Mouse (Mus musculus) R1 (cell line): ENCODE measurements around the gene Bri3.
A peak's percentile ranks its signal among the peaks of the same experiment; 100 is the strongest.

Source experiments
- DNase-seq: peaks from one replicate; pipeline ENCODE4 v3.0.0-alpha.2; 2018; ENCODE audit warnings: low read depth, low spot score

The Bri3 gene

DNA sequence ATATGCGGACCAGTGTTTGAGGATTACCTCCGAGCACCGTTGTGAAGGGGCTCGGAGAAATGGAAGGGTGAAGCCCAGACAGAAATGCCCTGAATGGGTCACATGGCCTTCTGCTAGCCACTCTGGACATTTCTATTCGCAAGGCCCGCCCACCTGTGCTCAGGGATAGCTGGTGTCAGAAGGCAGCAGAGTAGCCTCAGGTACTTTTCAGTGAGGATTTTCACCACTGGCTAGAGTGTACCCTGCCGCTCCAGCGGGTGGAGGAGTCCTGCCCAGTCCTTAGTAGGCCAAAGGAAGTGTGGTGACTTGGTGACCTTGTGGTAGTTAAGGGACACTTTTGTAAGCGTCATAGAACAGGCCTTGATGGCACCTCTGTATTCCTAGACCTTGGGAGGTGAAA, 17.1 kb downstream of the Bri3 start:
- no peak for DNase-seq

DNA sequence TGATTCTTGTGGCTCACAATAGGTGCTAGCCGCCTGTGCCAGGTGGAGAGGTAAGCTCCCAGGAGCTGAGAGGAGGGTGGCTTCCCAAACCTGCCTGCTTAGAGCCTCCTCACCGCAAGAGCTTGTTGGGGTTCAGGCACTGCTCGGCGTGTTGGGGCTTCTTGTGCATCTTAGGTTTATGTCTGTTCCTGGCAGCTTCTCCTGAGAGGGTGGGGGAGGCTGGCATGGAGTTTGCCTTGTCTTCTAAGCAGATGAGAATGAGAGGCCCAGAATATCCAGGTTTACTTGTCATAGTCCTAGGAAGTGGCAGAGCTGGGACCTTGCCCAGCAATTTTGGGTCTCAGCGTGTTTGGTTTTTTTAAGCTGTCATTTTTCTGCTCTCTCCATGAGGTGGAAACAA, 17.6 kb downstream of the Bri3 start:
- DNase-seq, result no peak

DNA sequence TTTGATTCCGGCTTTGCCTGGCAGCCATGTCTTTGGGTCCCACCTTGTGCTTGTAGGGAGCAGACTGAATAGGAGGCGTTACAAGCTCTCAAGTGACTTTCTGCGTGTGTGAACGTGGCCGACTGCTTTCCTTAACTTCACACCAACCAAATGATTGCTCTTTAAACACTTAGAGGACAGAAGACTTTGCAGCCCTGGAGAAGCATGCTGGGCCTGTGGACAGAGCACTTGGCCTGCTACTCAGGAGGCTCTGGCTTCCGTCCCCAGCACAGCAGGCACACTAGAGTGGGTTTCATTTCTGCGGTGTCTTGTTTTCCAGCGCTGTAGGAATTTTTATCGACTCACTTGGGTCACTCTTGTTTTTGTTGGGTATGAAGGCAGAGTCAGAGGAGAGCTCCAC, 18.8 kb downstream of the Bri3 start:
- DNase-seq, result no peak

DNA sequence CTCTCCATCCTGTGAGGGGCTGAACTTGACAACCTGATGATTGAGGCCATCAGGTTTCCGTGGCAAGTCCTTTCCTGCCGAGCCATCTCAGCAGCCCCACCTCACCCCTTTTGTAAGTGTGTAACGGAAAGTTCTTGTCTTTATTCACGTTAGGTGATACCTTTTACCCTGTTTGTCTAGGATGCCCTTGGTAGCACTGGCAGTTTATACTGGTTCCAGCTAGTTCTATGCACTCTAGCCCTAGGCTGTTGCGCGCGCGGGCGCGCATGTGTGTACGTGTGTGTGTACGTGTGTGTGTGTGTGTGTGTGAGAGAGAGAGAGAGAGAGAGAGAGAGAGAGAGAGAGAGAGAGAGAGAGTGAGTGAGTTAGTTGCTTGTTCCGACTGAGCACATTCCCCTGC, 19.3 kb downstream of the Bri3 start:
- peak; percentile 49 for DNase-seq

DNA sequence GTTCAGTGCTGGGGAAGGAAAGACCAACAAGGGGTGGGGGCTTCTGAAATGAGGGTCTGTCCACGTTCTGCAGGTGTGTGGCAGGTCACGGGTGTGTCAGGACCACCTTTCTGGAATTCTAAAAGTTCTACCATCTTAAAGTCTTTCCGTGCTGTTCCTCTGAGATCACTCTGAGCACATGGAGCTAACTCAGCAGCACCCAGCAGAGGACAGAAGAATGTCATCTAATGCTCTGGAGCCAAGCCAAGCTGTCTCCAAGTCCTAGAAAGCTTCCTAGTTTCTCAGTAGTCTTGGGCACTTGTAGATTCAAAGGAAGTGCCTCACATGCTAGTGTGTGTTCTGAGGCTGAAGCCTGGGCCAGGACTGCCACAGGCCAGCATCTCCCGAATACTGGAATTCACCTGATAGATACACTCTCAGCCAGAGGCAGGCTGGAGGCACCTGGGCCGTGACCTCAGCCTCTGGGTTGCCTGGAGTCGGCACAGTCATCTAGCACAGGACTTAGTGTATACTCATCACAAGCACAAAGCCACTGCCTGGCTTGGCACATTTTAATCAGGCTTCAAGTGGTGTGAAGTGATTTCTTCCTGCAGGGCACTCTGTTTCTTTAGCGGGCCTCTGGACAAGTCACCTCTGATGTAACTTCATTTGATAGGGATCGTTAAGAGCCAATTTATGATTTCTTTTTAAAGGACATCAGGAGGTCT, 23.5 kb downstream of the Bri3 start:
- DNase-seq, result peak; percentile 66

DNA sequence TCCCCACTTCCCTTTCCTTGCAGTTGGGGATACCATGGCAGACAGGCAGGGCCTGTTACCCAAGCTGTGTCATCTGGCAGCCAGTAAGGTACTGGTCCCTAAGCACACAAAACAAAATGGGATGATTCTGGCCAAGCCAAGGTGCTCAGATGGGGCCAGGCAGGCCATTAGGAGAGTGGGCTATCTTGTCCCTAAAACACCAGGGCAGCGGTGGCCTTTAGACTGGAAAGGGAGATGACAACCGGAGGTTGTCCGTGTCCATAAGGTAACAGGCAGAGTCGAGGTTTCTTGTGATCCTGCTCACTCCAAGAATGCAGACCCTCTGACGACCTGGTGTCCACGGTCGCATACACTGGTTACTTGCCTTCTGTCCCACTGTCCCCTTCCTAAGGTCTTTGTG, 25.7 kb downstream of the Bri3 start:
- DNase-seq, result no peak

DNA sequence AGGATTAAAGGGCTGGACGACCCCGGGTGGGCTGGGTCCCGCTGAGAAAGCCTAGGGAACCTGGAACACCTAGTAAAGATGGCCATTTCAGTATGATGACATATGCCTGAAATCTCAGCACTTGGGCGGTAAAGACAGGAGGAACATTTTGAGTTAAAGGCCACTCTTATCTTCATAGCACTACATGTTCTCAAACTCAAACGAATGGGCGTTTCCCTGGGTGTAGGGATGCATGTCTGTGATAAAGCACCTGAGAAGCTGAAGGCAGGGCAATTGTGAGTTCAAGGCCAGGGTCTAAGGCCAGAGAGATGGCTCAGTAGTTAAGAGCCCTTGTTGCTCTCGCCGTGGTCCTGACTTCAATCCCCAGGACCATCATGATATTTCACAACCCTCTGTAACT, 26.2 kb downstream of the Bri3 start:
- DNase-seq, result peak; percentile 32

DNA sequence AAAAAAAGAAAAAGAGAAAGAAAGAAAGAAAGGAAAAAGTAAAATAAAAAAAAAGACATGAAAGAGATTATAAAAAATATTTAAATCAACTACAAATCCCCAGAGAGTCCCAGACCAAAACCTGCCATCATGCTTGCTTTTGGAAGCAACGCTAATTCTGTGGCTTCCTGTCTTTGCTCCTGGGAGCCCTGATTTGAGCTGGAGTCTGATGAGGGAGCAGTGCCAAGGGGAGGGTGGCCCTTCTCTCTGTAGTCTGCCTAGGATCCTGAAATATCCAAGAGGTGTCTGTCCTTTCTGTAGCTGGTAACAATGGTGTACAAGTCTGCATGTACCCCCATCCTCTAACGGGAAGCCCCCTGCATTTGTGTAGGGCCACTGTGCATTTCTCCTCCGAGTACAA, 26.9 kb downstream of the Bri3 start:
- no peak for DNase-seq

DNA sequence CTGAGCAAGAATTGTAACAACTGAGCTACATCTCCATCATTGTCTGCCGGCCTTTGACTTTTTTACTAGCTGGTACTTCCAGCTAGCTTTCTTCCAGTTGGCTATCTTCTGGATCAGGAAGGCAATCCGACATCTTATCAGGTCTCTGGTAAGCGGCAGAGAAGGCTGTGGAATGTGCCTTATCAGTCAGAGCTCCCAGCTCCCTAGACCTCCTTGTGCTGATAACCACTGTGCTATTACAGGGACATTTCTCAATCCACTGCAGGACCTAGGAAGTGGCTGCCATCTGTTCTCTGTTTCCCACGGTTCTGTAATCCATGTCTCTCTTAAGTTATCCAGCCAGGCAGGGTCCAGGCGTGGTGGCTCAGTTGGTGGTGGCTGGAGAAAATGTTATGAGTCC, 27.5 kb downstream of the Bri3 start:
- no peak for DNase-seq

DNA sequence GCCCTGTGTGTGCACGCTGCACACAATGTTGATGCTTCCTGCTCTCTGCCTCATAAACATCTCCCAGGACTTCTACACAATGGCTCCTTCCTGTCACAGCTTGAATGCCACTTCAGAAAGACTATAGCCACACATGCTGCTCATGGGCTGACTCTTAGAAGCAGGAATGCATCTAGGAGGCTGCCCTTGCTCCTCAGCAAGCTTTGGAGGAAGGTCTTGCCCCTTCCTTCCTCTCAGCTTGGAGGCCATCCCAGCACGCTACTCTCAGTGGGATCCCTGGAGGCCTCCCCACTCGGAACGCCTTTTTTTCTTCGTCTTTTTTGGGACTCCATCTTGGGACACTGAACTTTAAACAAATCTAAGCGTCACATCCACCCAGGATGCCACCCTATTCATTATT, 30.7 kb downstream of the Bri3 start:
- peak; percentile 78 for DNase-seq

DNA sequence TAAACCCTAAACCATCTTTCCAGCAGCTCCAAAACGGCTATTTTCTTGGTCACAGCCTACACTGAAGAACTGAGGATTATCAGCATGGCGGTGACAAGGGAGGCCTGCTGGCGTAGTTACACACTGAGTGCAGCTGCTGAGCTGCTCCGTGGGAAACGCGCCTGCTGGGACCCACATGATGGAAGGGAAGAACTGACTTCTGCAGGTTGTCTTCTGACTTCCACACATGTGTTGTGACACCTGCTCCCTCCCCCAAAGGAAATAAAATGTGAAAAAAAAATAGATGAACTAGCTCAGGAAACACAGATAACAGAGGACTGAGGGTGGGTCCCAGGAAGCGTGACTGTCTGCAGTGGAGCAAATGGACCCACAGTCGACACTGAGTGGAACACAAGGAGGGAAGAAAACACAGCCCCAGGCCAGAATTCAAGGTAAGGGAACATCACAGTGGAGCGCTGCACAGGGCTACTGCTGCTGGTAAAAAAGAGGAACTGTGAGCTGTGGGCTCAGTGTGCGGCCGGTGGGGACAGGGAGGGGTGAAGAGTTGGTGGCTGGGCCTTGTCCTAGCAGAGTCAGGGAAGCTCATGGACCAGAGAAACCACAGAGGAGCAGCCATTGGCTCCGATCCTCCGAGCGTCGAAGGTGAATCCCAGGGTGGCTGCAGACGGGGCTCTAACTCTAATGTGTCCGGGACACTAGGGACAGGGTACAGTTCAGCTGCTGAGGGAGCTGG, 32.8 kb downstream of the Bri3 start:
- DNase-seq, result no peak

DNA sequence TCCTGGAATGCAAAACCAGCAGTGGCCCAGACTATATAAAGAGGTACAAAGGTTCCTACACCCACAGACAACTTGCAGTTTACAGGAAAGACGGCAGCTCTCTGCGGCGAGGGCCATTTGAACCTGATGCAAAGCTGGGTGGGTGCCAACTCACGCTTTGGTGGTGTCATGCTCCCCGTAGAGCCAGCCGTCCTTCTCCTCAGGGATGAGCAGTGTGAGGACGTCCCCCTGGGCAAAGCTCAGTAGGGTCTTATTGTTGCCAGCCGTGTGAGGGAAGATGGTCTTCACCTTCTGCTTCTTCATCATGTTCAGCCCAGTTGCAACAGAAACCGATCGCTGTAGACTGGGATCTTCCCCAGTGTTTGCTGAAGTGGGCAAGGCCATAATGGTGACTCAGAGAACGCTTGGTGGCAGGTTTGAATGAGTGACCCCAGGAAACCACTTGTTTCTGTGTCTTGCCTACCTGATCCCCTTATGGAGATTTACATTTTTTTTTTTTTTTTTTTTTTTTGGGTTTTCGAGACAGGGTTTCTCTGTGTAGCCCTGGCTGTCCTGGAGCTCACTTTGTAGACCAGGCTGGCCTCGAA, 34.2 kb downstream of the Bri3 start:
- DNase-seq, result no peak

DNA sequence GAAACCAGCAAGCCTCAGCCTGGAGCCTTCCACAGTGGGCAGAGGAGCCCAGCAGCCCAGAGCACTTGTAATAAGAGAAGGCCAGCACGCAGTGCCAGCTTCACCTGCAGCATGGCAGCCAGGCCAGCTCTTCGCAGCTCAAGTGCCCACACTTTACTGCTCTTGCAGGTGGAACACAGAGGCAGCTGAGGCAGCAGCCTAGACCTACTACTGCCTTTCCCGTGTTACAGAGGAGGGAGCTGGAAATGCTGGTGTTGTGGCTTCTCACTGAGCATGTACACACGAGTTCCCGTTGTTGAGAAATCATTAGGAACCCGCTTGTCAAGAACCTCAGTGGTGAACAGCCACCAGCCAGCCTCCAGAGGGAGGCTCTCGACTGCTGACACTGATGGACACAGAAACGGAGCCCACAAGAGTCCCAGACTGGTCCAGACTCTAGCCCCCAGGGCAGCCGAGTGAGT, 34.9 kb downstream of the Bri3 start:
- no peak for DNase-seq

DNA sequence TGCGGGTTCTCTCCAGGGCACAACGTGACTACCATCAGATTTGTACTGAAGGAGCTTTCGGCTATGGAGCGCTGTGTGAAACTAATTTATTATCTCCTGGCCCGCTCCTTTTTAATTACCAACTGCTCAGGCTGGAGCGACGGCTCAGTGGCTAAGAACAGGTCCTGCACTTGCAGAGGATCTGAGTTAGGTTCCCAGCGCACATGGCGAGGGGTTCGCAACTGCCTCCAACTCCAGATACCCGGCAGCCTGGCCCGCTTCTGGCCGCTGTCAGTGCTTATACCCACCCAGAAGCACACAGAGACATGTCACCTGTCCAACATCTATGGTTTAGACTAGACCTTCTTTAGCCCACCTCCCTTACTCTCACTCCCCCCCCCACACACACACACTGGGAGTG, 35.7 kb downstream of the Bri3 start:
- DNase-seq, result no peak

DNA sequence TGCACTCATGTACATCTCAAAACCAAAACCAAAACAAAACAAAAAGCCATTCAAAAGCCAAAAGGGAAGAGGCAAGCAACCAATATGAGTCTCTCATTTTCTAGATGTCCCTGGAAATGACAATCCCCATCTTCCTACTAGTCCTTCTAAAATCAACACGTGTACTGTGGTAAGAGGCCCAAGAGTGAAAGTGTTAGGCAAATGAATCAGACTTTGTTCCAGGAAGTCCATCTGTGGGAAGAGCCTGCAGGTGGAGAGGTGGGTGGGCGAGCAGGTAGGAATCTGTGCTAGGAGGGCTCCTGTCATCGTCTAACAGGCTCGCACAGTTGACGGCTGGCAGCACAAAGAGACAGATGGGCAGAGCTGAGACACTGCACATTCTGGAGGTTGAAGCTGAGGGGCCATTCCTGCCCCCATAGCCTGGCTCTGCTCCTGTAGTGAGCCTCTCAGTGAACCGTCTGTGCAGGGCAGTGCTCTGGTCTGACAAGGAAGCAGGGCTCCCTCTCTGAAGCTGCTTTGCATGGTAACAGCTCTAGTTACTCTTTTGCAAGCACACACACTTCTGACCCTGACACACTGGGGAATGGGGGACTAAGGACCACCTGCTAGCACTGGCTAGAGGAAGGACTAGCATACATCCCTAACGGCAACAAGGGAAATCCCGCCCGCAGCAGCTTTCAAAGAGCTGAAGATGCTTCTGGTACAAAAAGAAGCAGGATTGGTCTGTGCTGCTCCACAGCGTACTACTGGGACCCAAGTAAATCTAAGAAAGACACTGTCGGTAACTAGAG, 38.4 kb downstream of the Bri3 start:
- DNase-seq, result no peak

DNA sequence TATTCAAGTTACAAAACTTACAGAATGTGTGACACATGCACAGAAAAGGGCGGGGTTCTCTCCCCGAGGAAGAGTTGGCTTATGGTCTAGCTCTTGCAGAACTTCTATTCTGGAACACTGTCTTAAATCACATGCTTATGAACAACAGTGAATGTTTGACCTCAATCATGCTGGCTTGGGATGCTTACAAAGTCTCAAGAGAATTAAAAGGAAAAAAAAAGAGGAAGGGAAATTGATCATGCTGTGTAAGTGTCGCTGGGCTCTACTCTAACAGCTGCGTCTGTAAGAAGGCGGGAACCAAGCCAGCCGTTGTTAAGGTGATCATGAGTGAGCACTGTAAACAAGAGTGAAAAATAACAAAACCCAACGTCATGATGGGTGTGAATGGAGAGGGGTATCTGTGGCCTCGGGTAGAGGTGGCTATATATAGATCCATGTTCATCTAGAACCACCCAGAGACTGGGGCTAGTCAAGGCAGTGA, 39.4 kb downstream of the Bri3 start:
- no peak for DNase-seq

DNA sequence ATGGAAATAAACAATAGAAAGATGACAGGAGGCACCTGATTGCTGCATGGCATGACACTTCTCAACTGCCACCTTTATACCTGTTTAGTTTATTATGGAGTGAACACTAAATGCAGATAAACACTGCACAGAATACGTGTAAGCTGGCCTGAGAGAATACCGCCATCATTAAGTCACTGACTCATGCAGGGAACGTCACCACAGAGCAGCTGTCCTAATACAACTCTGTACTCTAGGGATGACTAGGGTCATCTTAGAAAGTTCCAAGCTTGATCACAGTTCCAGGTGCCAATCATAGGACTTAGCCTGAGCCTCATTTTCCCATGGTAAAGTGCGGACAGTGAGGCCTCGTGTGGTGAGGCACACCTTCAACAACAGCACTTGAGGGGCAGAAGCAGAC, 40.4 kb downstream of the Bri3 start:
- no peak for DNase-seq

DNA sequence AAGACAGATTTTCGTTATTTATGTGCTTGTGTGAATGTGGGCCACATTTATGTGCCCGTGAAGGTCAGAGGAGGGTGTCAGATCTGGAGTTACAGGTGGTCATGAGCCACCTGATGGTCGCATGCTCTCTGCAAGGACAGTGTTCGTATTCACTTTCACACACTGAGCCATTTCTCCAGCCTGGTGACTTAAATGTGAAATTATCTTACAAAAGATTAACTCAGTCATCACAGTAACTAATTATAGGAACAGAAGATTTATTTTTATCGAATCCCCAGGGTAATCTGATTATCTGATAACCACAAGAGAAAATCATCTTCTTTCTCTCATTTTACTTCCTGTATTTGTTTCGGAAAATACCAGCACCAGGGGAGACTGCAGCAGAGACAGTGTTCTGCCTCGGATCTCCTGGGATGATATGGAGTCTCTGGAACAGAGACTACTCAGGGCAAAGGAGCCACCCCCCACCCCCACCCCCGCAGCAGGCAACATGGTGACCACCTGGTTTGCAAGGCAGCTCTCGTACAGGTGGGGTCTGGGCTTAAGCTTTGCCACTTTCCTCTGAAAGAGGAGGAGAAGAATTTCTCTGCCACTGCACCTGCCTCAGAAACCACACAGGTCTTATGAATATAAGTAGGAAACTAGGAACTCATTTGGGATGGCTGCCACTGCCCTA, 42.5 kb downstream of the Bri3 start:
- DNase-seq, result no peak

DNA sequence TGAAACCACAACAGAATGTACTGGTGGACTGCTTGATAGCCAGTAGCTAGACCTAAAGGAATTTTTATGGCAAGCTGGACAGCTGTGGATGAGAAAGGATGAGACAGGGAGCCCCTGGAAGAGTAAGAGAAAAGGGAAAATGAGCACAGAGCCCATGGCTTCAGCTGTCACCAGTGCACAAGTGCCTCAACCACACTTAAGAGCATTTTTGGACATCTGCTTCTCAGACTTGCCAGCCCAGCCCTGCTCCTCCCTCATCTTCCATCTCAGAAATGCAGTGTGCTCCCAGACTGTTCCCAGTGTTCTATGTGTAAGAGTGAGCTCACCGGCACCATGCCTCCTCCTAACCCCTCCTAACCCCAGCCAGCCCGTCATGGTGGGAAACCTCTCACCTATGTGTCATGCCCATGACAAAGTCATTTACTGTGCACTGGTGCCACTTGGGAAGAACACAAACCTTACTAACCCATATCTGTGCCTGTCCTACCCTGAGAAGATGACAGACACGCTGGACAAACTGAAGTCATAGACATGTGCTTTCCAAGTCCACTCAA, 43.1 kb downstream of the Bri3 start:
- DNase-seq, result no peak

DNA sequence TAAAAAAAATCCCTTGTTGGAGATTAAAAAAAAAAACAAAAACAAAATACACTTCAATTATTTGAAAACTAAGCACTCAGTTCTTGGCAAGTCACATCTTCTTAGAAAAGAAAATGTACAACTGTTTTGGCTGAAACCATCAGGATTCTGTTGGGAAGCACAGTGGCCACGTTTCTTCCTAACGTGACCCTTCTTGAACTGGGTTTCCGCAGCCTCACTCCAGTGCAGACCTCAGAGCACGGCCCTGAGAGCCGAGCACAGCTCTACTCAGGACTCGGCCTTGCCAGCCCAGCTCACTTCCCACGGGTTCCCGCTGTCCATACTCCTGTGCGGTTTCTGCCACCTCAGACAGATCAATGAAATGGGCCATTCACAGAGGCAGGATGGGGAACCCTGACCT, 44.2 kb downstream of the Bri3 start:
- no peak for DNase-seq

DNA sequence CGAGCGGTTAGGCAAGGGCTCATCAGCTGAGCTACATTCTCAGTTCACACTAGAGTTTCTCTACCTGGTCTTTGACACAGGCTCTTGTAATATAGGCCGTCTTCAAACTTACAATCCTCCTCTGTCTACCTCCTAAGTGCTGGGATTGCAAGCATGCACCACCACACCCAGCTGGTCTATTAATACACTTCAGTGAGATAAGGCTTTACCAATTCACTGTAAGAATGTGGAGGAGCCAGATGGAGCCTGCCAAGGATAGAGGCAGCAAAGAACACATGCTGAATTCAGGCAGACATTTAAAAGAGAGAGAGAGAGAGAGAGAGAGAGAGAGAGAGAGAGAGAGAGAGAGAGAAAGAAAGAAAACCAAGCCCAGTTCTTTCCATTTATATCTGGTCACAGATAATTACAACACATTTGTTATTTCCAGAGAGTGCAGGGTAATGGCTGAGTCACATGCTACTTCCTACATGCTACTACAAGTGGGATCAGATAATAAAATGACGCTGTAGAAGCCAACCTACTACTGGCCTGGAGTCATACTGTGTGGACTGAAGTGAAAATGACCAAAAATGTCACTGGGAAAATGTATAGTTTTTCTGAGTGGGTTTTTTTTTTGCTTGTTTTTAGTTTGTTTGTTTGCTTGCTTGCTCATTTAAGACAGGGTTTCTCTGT, 45.7 kb downstream of the Bri3 start:
- no peak for DNase-seq
